Mouse (Mus musculus): ENCODE measurements around the gene Atp1a3. TPM values are rescaled to one million over a fixed set of nuclear protein-coding genes. Genes with fewer than 3 reads are reported as not detected.

Atp1a3 gene
- total RNA-seq, 2 experiments from 2014 or later: 1,987 to 2,019 TPM

GRCm38 (mm10) chr7:25006171-25006570 lies 413 bp upstream of the Atp1a3 start:
- DNase-seq (ENCODE audit: low spot score in 2 of 2): no peak

GRCm38 (mm10) chr7:25004806-25005205 lies 952 bp downstream of the Atp1a3 start:
- DNase-seq (ENCODE audit: low spot score in 2 of 2): no peak

- DNase-seq (ENCODE audit: low spot score in 2 of 2): no peak
Observed at GRCm38 (mm10) chr7:25003820-25004388, 1.9 kb downstream of the Atp1a3 start.

- DNase-seq (ENCODE audit: low spot score in 2 of 2): no peak
Observed at GRCm38 (mm10) chr7:25003291-25003690, 2.5 kb downstream of the Atp1a3 start.

- no peak for DNase-seq (ENCODE audit: low spot score in 2 of 2)
Observed at GRCm38 (mm10) chr7:25000711-25001110, 5.0 kb downstream of the Atp1a3 start.

GRCm38 (mm10) chr7:25000211-25000610 lies 5.5 kb downstream of the Atp1a3 start:
- no peak for DNase-seq (ENCODE audit: low spot score in 2 of 2)

- peak; percentile 57 to 67 for DNase-seq (ENCODE audit: low spot score in 2 of 2)
Observed at GRCm38 (mm10) chr7:24993081-24993480, 12.7 kb downstream of the Atp1a3 start.

GRCm38 (mm10) chr7:24990478-24990877 lies 15.3 kb downstream of the Atp1a3 start:
- DNase-seq (ENCODE audit: low spot score in 2 of 2): no peak

GRCm38 (mm10) chr7:24987941-24988340 lies 17.8 kb downstream of the Atp1a3 start:
- DNase-seq (ENCODE audit: low spot score in 2 of 2): no peak

GRCm38 (mm10) chr7:24985799-24986198 lies 20.0 kb downstream of the Atp1a3 start:
- no peak for DNase-seq (ENCODE audit: low spot score in 2 of 2)

GRCm38 (mm10) chr7:24984307-24984706 lies 21.5 kb downstream of the Atp1a3 start:
- DNase-seq (ENCODE audit: low spot score in 2 of 2): peak in 1 of 2 experiments; percentile 10

- DNase-seq (ENCODE audit: low spot score in 2 of 2): no peak
Observed at GRCm38 (mm10) chr7:24983396-24983795, 22.4 kb downstream of the Atp1a3 start.

- DNase-seq (ENCODE audit: low spot score in 2 of 2): peak in 1 of 2 experiments; percentile 2
Observed at GRCm38 (mm10) chr7:24980439-24980838, 25.3 kb downstream of the Atp1a3 start.

- no peak for DNase-seq (ENCODE audit: low spot score in 2 of 2)
Observed at GRCm38 (mm10) chr7:24978781-24979180, 27.0 kb downstream of the Atp1a3 start.

- no peak for DNase-seq (ENCODE audit: low spot score in 2 of 2)
Observed at GRCm38 (mm10) chr7:24974893-24975595, 30.7 kb downstream of the Atp1a3 start.

- no peak for DNase-seq (ENCODE audit: low spot score in 2 of 2)
Observed at GRCm38 (mm10) chr7:24973902-24974301, 31.9 kb downstream of the Atp1a3 start.

GRCm38 (mm10) chr7:24973208-24973607 lies 32.5 kb downstream of the Atp1a3 start:
- no peak for DNase-seq (ENCODE audit: low spot score in 2 of 2)

GRCm38 (mm10) chr7:24971972-24972893 lies 33.5 kb downstream of the Atp1a3 start, which contains the start of gene Rabac1:
Gene Rabac1 (minus strand): TSS chr7:24972754.
- peak; percentile 90 to 95 for DNase-seq (ENCODE audit: low spot score in 2 of 2)

GRCm38 (mm10) chr7:24971261-24971971 lies 34.3 kb downstream of the Atp1a3 start:
- peak in 1 of 2 experiments; percentile 40 for DNase-seq (ENCODE audit: low spot score in 2 of 2)

GRCm38 (mm10) chr7:24970341-24970740 lies 35.4 kb downstream of the Atp1a3 start:
- DNase-seq (ENCODE audit: low spot score in 2 of 2): no peak

GRCm38 (mm10) chr7:24969805-24970204 lies 36.0 kb downstream of the Atp1a3 start:
- peak; percentile 67 to 71 for DNase-seq (ENCODE audit: low spot score in 2 of 2)
